Mouse (Mus musculus) megakaryocyte, embryonic 14.5 days (primary cell): ENCODE results near the gene Gtpbp8.

ENCODE experiments used
- FLI1 ChIP-seq: IDR thresholded peaks from 2 replicates; pipeline ENCODE4 v1.6.1; 2012; ENCODE audit warnings: low read length, inconsistent platforms, mixed read lengths
- GATA1 ChIP-seq: IDR thresholded peaks from 3 replicates; pipeline ENCODE4 v1.6.1; 2012; ENCODE audit warnings: mixed read lengths, low read length, inconsistent platforms, borderline replicate concordance

DNA sequence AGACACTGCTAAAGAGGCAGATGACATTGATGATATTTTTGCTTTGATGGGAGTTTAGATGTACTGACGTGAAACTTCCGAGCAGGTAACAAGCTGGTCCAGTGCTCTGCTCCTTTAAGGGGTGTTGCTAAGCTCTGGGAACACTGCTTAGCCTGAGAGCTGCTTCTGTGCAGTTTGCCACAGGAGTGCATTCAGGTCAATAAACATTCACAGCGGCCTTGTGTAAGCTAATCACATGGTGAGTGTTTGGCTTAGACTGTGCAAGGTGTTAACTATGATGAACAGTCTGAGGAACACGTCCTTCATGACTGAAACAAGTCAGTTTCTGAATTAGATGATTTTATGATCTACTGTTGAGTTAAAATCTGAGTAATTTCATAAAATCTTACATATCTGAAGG lies 10.0 kb downstream of the Gtpbp8 start:
- TF ChIP-seq GATA1 (no peak), FLI1 (no peak)
